ENCODE assay signal across 24 mouse cellular contexts in the genomic region with DNA sequence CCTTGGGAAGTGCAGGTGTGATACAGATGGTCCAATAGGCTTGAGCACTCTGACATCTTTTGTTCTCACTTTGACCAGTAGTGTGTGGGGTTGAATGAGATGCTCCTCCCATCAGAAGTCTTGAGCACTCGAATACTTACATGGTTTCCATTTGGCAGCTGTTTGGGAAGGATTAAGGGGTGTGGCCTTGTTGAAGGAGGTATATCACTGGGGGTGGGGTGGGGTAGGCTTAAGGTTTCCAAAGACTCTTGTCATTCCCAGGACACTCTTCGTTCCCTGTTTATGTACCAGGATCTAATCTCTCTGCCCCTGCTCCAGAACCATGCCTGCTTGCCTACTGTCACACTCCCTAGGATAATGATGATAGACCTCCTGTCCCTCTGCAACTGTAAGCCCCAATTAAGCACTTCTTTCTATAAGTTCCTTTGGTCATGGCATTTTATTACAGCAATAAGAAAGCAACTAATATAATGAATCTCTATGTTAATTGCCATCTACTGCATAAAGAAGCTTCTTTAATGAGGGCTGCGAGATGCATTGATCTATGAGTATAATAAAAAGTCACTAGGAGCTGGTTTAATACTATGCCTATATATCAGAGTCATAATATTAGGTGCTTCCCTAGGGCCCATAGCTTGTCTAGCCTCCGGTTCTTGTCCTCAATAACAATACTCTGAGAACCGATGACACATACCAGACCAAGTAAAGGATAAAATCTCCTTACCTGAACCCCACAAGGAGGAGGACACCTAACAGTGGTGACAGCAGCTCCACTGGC. TPM values are rescaled to one million over a fixed set of nuclear protein-coding genes. Genes with fewer than 3 reads are reported as not detected.
"Had no signal": no experiment of that assay in that cellular context is flagged by ENCODE, and none has a peak within 500 bp of the region (broad histone marks: within the 10 kb centered on the region; RNA-seq: fewer than 3 reads in every experiment).

No protein-coding gene starts in this region.

- DNase-seq: lung, adult 2 months; lung, postnatal 14 days; lung, postnatal 36 days; right cerebral cortex, postnatal 14 days; thymus, adult 2 months; thymus, postnatal 25 days; thymus, postnatal 4 days had no signal

- H3K4me3 ChIP-seq: liver, embryonic 12.5 days; lung, embryonic 15.5 days; megakaryocyte, embryonic 14.5 days; midbrain, embryonic 13.5 days; midbrain, embryonic 15.5 days; stomach, embryonic 15.5 days had no signal

- H3K4me1 ChIP-seq: liver, embryonic 12.5 days; megakaryocyte, embryonic 14.5 days; midbrain, embryonic 13.5 days; midbrain, embryonic 15.5 days; stomach, embryonic 15.5 days had no signal

- H3K9me3 ChIP-seq: liver, embryonic 12.5 days; lung, embryonic 15.5 days; midbrain, embryonic 13.5 days; midbrain, embryonic 15.5 days; stomach, embryonic 15.5 days had no signal

- H3K27ac ChIP-seq: liver, embryonic 12.5 days; liver, embryonic 14.5 days; lung, embryonic 15.5 days; macrophage; midbrain, embryonic 13.5 days; midbrain, embryonic 15.5 days; stomach, embryonic 15.5 days; stomach, postnatal 0 days had no signal

- H3K36me3 ChIP-seq: liver, embryonic 12.5 days; lung, embryonic 15.5 days; midbrain, embryonic 13.5 days; midbrain, embryonic 15.5 days; stomach, embryonic 15.5 days had no signal

- H3K9ac ChIP-seq: liver, embryonic 12.5 days; liver, embryonic 14.5 days; lung, embryonic 15.5 days; midbrain, embryonic 13.5 days; midbrain, embryonic 15.5 days; stomach, embryonic 15.5 days had no signal

- ATAC-seq: liver, embryonic 12.5 days; lung, postnatal 0 days; midbrain, embryonic 13.5 days; midbrain, embryonic 15.5 days had no signal

- H3K4me2 ChIP-seq: liver, embryonic 12.5 days; lung, embryonic 15.5 days; midbrain, embryonic 13.5 days; midbrain, embryonic 15.5 days; stomach, embryonic 15.5 days had no signal

- H3K27me3 ChIP-seq: lung, embryonic 15.5 days; megakaryocyte, embryonic 14.5 days; midbrain, embryonic 13.5 days; midbrain, embryonic 15.5 days; stomach, embryonic 15.5 days had no signal

RNA-seq across cellular contexts. Expression of a gene that starts 20.8 kb away (rescaled TPM):
- total RNA-seq: megakaryocyte progenitor cell, adult 5-6 weeks; midbrain, postnatal 0 days; neutrophil, adult 5-6 weeks had no signal
- polyA plus RNA-seq: liver, embryonic 12.5 days; liver, embryonic 14.5 days; liver, embryonic 16.5 days; lung, adult 2 months; lung, embryonic 15.5 days; lung, postnatal 0 days; macrophage; midbrain, embryonic 13.5 days; midbrain, embryonic 15.5 days; midbrain, postnatal 0 days; neural tube, embryonic 11.5 days; spleen, adult 2 months; stomach, embryonic 15.5 days; stomach, postnatal 0 days; urinary bladder, adult 2 months had no signal
